Mouse (Mus musculus): ENCODE measurements around the gene Stard5.
A peak's percentile ranks its signal among the peaks of the same experiment; 100 is the strongest.

DNA sequence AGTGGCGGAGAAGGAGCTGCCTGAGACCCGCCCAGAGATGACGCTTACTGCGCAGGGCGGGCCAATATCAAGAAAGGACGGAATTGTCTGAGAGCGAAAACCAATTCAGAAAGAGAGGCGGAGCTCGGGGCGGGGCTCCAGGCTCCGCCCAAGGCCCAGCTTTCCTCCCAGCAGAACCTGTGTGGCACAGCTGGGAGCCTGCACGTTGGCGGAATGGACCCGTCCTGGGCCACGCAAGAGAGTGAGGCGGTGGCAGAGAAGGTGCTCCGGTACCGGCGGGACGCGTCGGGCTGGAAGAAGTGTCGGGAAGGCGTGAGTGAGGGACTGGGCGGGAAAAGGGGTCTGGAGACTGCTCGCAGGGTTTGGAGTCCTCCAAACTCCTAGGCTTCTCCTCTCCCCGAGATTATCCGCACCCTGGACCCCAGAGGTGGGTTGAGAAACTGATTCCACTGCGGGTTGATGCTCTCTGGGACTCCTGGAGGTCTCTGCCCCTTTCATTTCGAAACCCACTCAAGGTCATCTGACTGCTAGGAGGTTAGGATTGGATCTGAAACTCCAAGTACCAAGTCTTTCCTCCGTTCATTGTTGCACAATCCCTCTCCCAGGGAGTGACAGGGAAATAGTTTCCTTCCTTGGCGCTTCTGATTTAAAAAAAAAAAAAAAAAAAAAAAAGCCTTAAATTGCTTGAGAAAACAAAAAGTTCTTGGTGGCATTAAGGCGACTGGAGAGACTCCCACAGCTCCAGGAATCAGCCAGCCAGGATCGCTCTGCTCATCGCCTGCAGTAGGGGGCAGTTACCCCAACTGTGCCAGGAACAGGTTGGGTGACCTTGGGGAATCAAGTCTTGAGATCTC, at the start of gene Stard5:
- 0 out of 2 replicates have a peak, but pooled peaks have one; percentile 8 for TF ChIP-seq CTCF (IDR thresholded peaks at IDR 0.05; ENCODE audit: low read depth)
- no peak for TF ChIP-seq EP300 (IDR thresholded peaks at IDR 0.05; ENCODE audit: low read depth)
